Mouse (Mus musculus) G1E (cell line): Measurements from ENCODE around the gene Nt5c. TPM values are rescaled to one million over a fixed set of nuclear protein-coding genes. Genes with fewer than 3 reads are reported as not detected.
A peak's percentile ranks its signal among the peaks of the same experiment; 100 is the strongest.
"Not testable (repeated sequence)": the region's sequence is repeated elsewhere in the genome, so short reads cannot be mapped to it uniquely, and the experiment has no call there.

ENCODE experiments used
- ATAC-seq: 2 replicates; pipeline ENCODE4 v1.8.0; 2016; ENCODE audit warnings: mild to moderate bottlenecking; ENCODE audit not compliant: insufficient number of reproducible peaks, poor library complexity, low FRiP score, severe bottlenecking; ENCODE audit errors: extremely low read depth
- DNase-seq: peaks from one replicate; pipeline ENCODE4 v3.0.0; 2012; ENCODE audit warnings: low spot score
- H3K27me3 ChIP-seq: 2 replicates; pipeline ENCODE4 v1.6.1; 2012; ENCODE audit warnings: mild to moderate bottlenecking, low read length, inconsistent platforms; ENCODE audit not compliant: insufficient read depth
- H3K36me3 ChIP-seq: replicated peaks from 2 replicates; pipeline ENCODE3; 2012; ENCODE audit warnings: mild to moderate bottlenecking, inconsistent platforms
- H3K4me1 ChIP-seq: 2 replicates; pipeline ENCODE4 v1.6.1; 2012; ENCODE audit warnings: low read depth, low read length, inconsistent platforms, mixed read lengths; ENCODE audit not compliant: insufficient read depth
- H3K4me3 ChIP-seq: 2 replicates; pipeline ENCODE4 v1.5.1; 2012; ENCODE audit warnings: low read depth, mild to moderate bottlenecking, inconsistent platforms, low read length, moderate library complexity, mixed read lengths
- H3K9me3 ChIP-seq: replicated peaks from 2 replicates; pipeline ENCODE4 v1.6.1; 2012; ENCODE audit warnings: inconsistent platforms
- CTCF ChIP-seq: IDR thresholded peaks from 2 replicates; pipeline ENCODE4 v1.5.1; 2012; ENCODE audit warnings: low read depth, low read length, inconsistent platforms, mixed read lengths
- GATA1 ChIP-seq: IDR thresholded peaks from 2 replicates; pipeline ENCODE4 v1.6.1; 2012; ENCODE audit warnings: borderline replicate concordance, low read length, inconsistent platforms, mixed read lengths
- GATA2 ChIP-seq: IDR thresholded peaks from 2 replicates; pipeline ENCODE4 v1.6.1; 2012; ENCODE audit warnings: low read depth, low read length, inconsistent platforms, borderline replicate concordance
- POLR2AphosphoS5 ChIP-seq: IDR thresholded peaks from 2 replicates; pipeline ENCODE4 v1.6.1; 2012; ENCODE audit warnings: low read depth, low read length, inconsistent platforms; ENCODE audit not compliant: insufficient replicate concordance
- TAL1 ChIP-seq: conservative IDR thresholded peaks from 2 replicates; pipeline ENCODE4 v1.6.1; 2012; ENCODE audit warnings: low read depth, low read length, inconsistent platforms, mixed read lengths
- polyA plus RNA-seq: library from polyadenylated mRNA; stranded (reverse); fragments of >175 nt; gene quantifications from 2 replicates; pipeline ENCODE4 v1.2.3, GENCODE M21; 2012
- total RNA-seq, 2 experiments: library from RNA; stranded (forward) in 1 of 2; stranded (reverse) in 1 of 2; fragments of 200-1000 nt in 1 of 2; fragments of >200 nt in 1 of 2; fragmentation: Nextera tagmentation in 1 of 2; gene quantifications; 2 replicates each; pipeline ENCODE4 v1.2.3; 2014 to 2017

The Nt5c gene
- total and polyA plus RNA-seq, 3 experiments = 43.7 to 161 (median 118) TPM

DNA sequence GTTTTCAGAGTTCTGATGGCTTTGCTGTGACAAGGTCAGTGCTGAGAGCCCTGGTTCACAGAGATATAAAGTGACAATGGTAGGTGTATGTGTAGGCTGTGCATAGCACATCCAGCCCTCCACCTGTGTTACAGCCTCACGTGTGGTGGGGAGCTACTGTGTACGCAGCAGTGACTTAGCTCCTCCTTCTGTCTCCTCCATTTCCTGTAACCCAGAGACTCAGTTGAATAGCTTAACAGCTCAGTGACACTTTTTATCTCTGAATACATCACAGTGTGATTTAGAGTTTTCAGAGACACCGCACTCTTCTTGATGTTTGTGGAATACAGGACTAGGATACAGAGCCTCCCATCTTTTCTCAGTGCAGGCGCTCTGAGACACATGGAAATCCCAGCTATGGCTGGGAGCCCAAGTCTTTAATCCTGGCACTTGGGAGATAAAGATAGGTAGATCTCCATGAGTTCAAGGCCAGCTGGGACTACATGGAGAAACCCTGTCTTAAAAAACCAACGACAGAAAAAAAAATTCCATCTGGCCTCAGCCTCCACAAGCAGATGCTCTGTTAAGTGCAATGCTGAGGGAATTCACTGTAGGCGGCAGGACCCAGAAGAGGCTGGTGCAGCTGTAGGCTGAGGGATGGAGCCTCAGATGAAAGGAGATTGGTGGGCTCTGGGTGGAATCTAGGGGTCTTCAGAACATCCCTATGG is 10.0 kb downstream of the Nt5c start:
- DNase-seq (no peak), ATAC-seq (no peak)
- peaks cover 22% of the 10 kb centered on the region for H3K4me1 ChIP-seq
- H3K9me3 ChIP-seq = no peaks in the 10 kb centered on the region
- peaks cover 74% of the 10 kb centered on the region for H3K36me3 ChIP-seq
- TF ChIP-seq GATA1 (no peak), TAL1 (no peak), CTCF (no peak), POLR2AphosphoS5 (no peak), GATA2 (no peak)
- no peaks in the 10 kb centered on the region for H3K27me3 ChIP-seq
- no peak overlapping the region for H3K4me3 ChIP-seq

DNA sequence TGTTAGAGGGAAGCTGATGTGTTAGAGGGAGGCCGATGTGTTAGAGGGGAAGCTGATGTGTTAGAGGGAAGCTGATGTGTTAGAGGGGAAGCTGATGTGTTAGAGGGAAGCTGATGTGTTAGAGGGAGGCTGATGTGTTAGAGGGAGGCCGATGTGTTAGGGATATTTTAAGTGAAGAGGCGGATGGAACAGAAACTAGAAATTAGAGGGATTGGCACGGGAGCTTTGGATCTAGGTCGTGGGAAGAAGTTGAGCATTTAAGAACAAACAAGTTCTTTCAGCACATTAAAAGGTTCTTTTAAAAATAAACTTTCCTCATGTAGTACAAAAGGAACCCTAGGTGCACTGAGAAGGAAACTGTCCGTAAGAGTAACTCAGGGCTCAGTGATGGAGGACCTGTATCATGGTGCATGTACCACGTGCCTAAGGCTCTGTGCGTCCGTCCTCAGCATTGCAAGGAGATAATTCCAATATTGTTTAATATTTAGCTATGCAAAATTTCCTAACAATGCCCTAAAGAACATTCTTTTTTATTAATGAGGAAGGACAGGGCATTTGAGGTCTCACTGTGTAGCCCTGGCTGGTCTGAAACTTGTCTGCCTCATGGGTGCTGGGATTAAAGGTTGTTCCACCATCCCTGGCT is 13.2 kb downstream of the Nt5c start:
- peaks cover 49% of the 10 kb centered on the region for H3K36me3 ChIP-seq
- H3K27me3 ChIP-seq = no peaks in the 10 kb centered on the region
- peaks cover 40% of the 10 kb centered on the region for H3K4me1 ChIP-seq
- no peaks in the 10 kb centered on the region for H3K9me3 ChIP-seq
- ATAC-seq (no peak), DNase-seq (no peak)
- TF ChIP-seq TAL1 (no peak), POLR2AphosphoS5 (no peak), GATA2 (no peak), GATA1 (no peak), CTCF (no peak)
- H3K4me3 ChIP-seq = no peak overlapping the region

DNA sequence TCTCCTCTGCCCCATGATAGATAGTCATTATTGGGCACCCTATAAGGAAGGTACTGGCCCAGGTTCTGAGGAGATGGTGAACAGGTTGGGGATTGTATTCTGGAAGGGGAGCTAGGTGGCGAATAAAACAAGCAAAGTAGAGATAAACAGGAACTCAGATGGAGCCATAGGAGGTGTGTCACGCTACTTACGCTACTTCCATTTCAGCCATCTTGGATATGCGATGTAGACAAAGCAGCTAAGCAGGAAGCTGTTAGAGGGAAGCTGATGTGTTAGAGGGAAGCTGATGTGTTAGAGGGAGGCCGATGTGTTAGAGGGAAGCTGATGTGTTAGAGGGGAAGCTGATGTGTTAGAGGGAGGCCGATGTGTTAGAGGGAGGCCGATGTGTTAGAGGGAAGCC is 14.3 kb downstream of the Nt5c start:
- H3K4me1 ChIP-seq = peaks cover 49% of the 10 kb centered on the region
- not testable (repeated sequence) for H3K27me3 ChIP-seq, ATAC-seq, H3K9me3 ChIP-seq, DNase-seq, H3K4me3 ChIP-seq
- peaks cover 42% of the 10 kb centered on the region for H3K36me3 ChIP-seq

DNA sequence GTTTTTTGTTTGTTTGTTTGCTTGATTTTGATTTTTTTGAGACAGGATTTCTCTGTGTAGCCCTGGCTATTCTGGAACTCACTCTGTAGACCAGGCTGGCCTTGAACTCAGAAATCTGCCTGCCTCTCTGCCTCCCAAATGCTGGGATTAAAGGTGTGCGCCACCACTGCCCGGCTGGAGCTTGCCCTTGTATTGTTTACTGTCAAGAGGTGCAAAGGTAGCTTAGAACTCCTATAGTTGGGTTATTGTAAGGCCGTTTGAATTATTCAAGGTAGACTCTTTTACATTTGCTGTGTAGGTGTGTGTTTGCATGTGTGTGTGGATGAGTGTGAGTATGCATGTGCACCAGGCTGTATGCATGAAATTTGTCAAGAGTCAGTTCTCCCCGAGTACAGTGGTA is 15.0 kb downstream of the Nt5c start:
- peaks cover 38% of the 10 kb centered on the region for H3K36me3 ChIP-seq
- H3K4me1 ChIP-seq = peaks cover 53% of the 10 kb centered on the region
- not testable (repeated sequence) for DNase-seq, H3K9me3 ChIP-seq, ATAC-seq, H3K27me3 ChIP-seq
- H3K4me3 ChIP-seq = peak overlapping the region; percentile 92; the same call in 1 of the 2 replicates

DNA sequence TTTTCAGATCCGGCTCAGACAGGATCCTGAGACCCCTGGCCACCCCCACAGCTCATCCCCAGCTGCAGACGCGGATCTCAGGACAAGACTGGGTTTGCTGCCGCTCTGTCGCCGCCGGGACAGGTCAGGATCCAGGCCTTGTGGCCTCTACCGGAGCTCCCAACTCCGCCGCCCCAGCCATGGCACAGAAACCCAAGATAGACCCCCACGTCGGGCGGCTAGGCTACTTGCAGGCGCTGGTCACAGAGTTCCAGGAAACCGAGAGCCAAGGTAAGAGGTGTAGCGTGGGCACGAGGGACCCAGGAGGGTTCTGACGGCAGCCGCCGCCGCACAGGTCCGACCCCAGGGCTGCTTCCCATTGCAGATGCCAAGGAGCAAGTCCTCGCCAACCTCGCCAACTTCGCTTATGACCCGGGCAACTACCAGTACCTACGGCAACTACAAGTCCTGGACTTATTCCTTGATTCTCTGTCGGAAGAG is 15.9 kb downstream of the Nt5c start:
- peaks cover 53% of the 10 kb centered on the region for H3K4me1 ChIP-seq
- TF ChIP-seq GATA1 (no peak), POLR2AphosphoS5 (no peak), CTCF (no peak), TAL1 (no peak), GATA2 (no peak)
- peaks cover 6% of the 10 kb centered on the region; the same call in 1 of the 2 replicates for H3K27me3 ChIP-seq
- peak overlapping the region; percentile 92 for H3K4me3 ChIP-seq
- ATAC-seq (no peak), DNase-seq (no peak)
- H3K36me3 ChIP-seq = peaks cover 32% of the 10 kb centered on the region
- H3K9me3 ChIP-seq = no peaks in the 10 kb centered on the region

DNA sequence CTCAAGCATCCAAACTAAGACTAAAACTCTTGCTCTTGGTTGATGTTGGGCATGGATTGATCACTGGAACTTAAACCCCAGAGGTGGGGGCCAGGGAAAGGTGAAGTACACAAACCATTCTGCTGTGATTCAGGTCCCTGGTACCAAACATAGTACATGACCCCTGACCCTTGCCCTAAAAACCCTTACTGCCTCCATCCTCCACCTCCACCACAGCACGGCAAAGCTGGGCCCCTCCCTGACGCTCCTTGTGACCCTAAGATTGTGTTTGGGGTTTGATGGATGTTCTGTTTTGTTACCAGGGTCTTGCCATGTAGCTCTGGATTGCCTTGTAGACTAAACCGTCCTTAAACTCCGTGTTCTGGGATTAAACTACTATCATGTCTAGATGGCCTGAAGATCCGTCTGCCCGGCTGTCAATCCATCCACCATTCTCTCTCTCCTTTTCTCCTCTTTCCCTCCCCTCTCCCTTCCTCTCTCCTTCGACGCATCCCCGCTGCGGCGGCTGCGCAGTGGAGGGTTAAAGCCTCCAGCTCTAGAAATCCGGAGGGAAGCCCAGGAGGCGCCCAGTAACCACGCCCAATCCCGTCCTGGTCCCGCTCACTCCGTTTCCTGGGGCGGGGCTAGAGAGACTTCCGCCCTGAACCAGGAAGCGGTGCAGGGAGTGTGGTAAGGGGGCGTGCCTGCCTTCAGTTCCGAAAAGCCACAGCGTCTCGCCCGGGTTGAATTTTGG is 16.5 kb downstream of the Nt5c start, which contains the start of gene Armc7:
Gene Armc7, plus strand, starts transcription at position 643 of the 733 bp plus-strand sequence.
- Histone ChIP-seq H3K4me1 (peaks cover 53% of the 10 kb centered on the region), H3K9me3 (no peaks in the 10 kb centered on the region), H3K27me3 (peaks cover 6% of the 10 kb centered on the region; the same call in 1 of the 2 replicates), H3K36me3 (peaks cover 26% of the 10 kb centered on the region), H3K4me3 (peak within 1 kb of the TSS; percentile 92)
- DNase-seq (peak; percentile 98), ATAC-seq (peak; percentile 99)
- TF ChIP-seq CTCF (no peak), GATA2 (no peak), POLR2AphosphoS5 (no peak), GATA1 (no peak), TAL1 (no peak)
